11 mouse cellular contexts compared by ENCODE assay signal in genomic region chr15:81212976-81213375, GRCm38 (mm10). TPM values are rescaled to one million over a fixed set of nuclear protein-coding genes. Genes with fewer than 3 reads are reported as not detected.
DNase-seq lines count a peak whose midpoint lies in the region; ATAC-seq lines count a peak whose summit lies in the region.
"Had no signal": no experiment of that assay in that cellular context is flagged by ENCODE, and none has a peak within 500 bp of the region (broad histone marks: within the 10 kb centered on the region; RNA-seq: fewer than 3 reads in every experiment).

No protein-coding gene starts in this region.

- no peaks in the 10 kb centered on the region for H3K36me3 ChIP-seq in embryonic facial prominence, embryonic 10.5 days (replicated peaks)
- H3K36me3 ChIP-seq in kidney, embryonic 15.5 days, result no peaks in the 10 kb centered on the region
- H3K36me3 ChIP-seq in stomach, embryonic 16.5 days (ENCODE audit: control insufficient read depth, insufficient read depth, low read length), result no peaks in the 10 kb centered on the region

- 39% methylated on average over 15 of the region's 15 CpGs for whole genome bisulfite sequencing in embryonic facial prominence, embryonic 10.5 days
- WGBS in kidney, embryonic 15.5 days, result 25% methylated on average over 15 of the region's 15 CpGs
- 39% methylated on average over 15 of the region's 15 CpGs for WGBS in stomach, embryonic 16.5 days

- H3K9ac ChIP-seq in kidney, embryonic 15.5 days, result no peak overlapping the region
- H3K9ac ChIP-seq in stomach, embryonic 16.5 days (ENCODE audit: low read length), result no peak overlapping the region

- no peaks in the 10 kb centered on the region for H3K27me3 ChIP-seq in embryonic facial prominence, embryonic 10.5 days (replicated peaks; ENCODE audit: low read depth, poor library complexity, severe bottlenecking)
- no peaks in the 10 kb centered on the region for H3K27me3 ChIP-seq in kidney, embryonic 15.5 days
- H3K27me3 ChIP-seq in stomach, embryonic 16.5 days (ENCODE audit: control insufficient read depth, insufficient read depth, low read length), result no peaks in the 10 kb centered on the region

- peaks cover 4% of the 10 kb centered on the region; the same call in 1 of the 2 replicates for H3K9me3 ChIP-seq in embryonic facial prominence, embryonic 10.5 days
- H3K9me3 ChIP-seq in kidney, embryonic 15.5 days (replicated peaks), result no peaks in the 10 kb centered on the region
- no peaks in the 10 kb centered on the region for H3K9me3 ChIP-seq in stomach, embryonic 16.5 days (replicated peaks; ENCODE audit: control insufficient read depth, low read length)

- H3K4me2 ChIP-seq in kidney, embryonic 15.5 days, result peak overlapping the region; percentile 47
- H3K4me2 ChIP-seq in stomach, embryonic 16.5 days (ENCODE audit: low read depth, low read length), result peak overlapping the region; percentile 41

- no peak overlapping the region for H3K4me3 ChIP-seq in embryonic facial prominence, embryonic 10.5 days
- no peak overlapping the region for H3K4me3 ChIP-seq in kidney, embryonic 15.5 days (replicated peaks)
- no peak overlapping the region for H3K4me3 ChIP-seq in stomach, embryonic 16.5 days (replicated peaks; ENCODE audit: low read length)

- H3K4me1 ChIP-seq in embryonic facial prominence, embryonic 10.5 days, result peaks cover 21% of the 10 kb centered on the region
- H3K4me1 ChIP-seq in kidney, embryonic 15.5 days, result peaks cover 15% of the 10 kb centered on the region
- 0 out of 2 replicates have a peak, but pooled peaks cover 8% of the 10 kb centered on the region for H3K4me1 ChIP-seq in stomach, embryonic 16.5 days (ENCODE audit: control insufficient read depth, insufficient read depth, low read length)

- H3K27ac ChIP-seq in embryonic facial prominence, embryonic 10.5 days (replicated peaks), result peak overlapping the region; percentile 73
- no peak overlapping the region for H3K27ac ChIP-seq in kidney, embryonic 15.5 days
- H3K27ac ChIP-seq in stomach, embryonic 16.5 days (ENCODE audit: low read length), result no peak overlapping the region

- ATAC-seq in kidney, embryonic 15.5 days (replicated peaks; ENCODE audit: low FRiP score), result peak; percentile 52; the same call in 1 of the 2 replicates
- ATAC-seq in stomach, embryonic 16.5 days (ENCODE audit: insufficient read depth, low FRiP score), result no peak
- no peak for ATAC-seq in erythroid progenitor cell, adult 5-6 weeks (replicated peaks; ENCODE audit: low FRiP score, poor library complexity, severe bottlenecking)

- peak; percentile 47 for DNase-seq in ovary, adult 18-20 months (ENCODE audit: low spot score)
- no peak for DNase-seq in ovary, postnatal 14 days (ENCODE audit: low spot score)
- peak; percentile 79 for DNase-seq in embryonic facial prominence, embryonic 10.5 days (ENCODE audit: low spot score)
- DNase-seq in thymus, postnatal 36 days, result no peak
- no peak for DNase-seq in liver
- DNase-seq: layer of hippocampus, adult 9-11 months had no signal

RNA-seq across cellular contexts. Expression of gene Mchr1, which starts 22.3 kb away (rescaled TPM):
- polyA plus RNA-seq in embryonic facial prominence, embryonic 10.5 days (2016; fragmentation: Nextera tagmentation; extraction: Ambion mirVana), result 0.15 and 0.27 TPM in 2 replicates
- 1.1 and 1.2 TPM in 2 replicates for polyA plus RNA-seq in kidney, embryonic 15.5 days (2015; fragmentation: Nextera tagmentation; extraction: Ambion mirVana)
- polyA plus RNA-seq in stomach, embryonic 16.5 days (2015; fragmentation: Nextera tagmentation; extraction: Ambion mirVana), result 1.7 and 2.3 TPM in 2 replicates
- not detected in 2 replicates for total RNA-seq in erythroid progenitor cell, adult 5-6 weeks (2015; ENCODE audit: low replicate concordance)
- total RNA-seq in erythroid progenitor cell, adult 5-6 weeks (2017; ENCODE audit: low replicate concordance), result not detected in 2 replicates
- total RNA-seq: monocyte, adult 5-6 weeks had no signal
- polyA plus RNA-seq: heart, embryonic 14.5 days had no signal

RNA-seq across cellular contexts. Expression of gene Mrtfa, which starts 22.4 kb away (rescaled TPM):
- polyA plus RNA-seq in embryonic facial prominence, embryonic 10.5 days (2016; fragmentation: Nextera tagmentation; extraction: Ambion mirVana), result 25.0 and 26.3 TPM in 2 replicates
- 23.4 and 27.0 TPM in 2 replicates for polyA plus RNA-seq in kidney, embryonic 15.5 days (2015; fragmentation: Nextera tagmentation; extraction: Ambion mirVana)
- 25.4 and 26.2 TPM in 2 replicates for polyA plus RNA-seq in stomach, embryonic 16.5 days (2015; fragmentation: Nextera tagmentation; extraction: Ambion mirVana)
- total RNA-seq in erythroid progenitor cell, adult 5-6 weeks (2015; ENCODE audit: low replicate concordance), result 11.5 and 14.3 TPM in 2 replicates
- total RNA-seq in erythroid progenitor cell, adult 5-6 weeks (2017; ENCODE audit: low replicate concordance), result 3.5 and 9.0 TPM in 2 replicates

Comparison
In these comparisons a context has a peak if more than half of its experiments do, and no peak if none do; other contexts are left out.
1. DNase-seq: peak in ovary, adult 18-20 months (single experiment) and embryonic facial prominence, embryonic 10.5 days (single experiment); none in ovary, postnatal 14 days (single experiment), thymus, postnatal 36 days (0 of 2) and liver (single experiment).